Mouse (Mus musculus) forebrain, embryonic 12.5 days (tissue): Measurements from ENCODE around the gene Fa2h. TPM values are rescaled to one million over a fixed set of nuclear protein-coding genes. Genes with fewer than 3 reads are reported as not detected.
"Not testable (repeated sequence)": the region's sequence is repeated elsewhere in the genome, so short reads cannot be mapped to it uniquely, and the experiment has no call there.

Source experiments
- ATAC-seq: fragments of 200-750 bp; cut with Nextera tagmentation; 2 replicates; pipeline ENCODE4 v1.8.0; 2017; ENCODE audit warnings: moderate TSS enrichment; ENCODE audit not compliant: low FRiP score
- H3K27ac ChIP-seq: fragments of 300-500 bp; sonication (generic); 2 replicates; pipeline ENCODE4 v1.5.1; 2016; ENCODE audit warnings: mild to moderate bottlenecking
- H3K27me3 ChIP-seq: fragments of 300-500 bp; sonication (generic); 2 replicates; pipeline ENCODE4 v1.6.1; 2016; ENCODE audit warnings: mild to moderate bottlenecking
- H3K36me3 ChIP-seq: fragments of 300-500 bp; sonication (generic); replicated peaks from 2 replicates; pipeline ENCODE4 v1.6.1; 2016; ENCODE audit warnings: mild to moderate bottlenecking
- H3K4me1 ChIP-seq: fragments of 300-500 bp; sonication (generic); 2 replicates; pipeline ENCODE4 v1.6.1; 2016
- H3K4me2 ChIP-seq: fragments of 300-500 bp; sonication (generic); 2 replicates; pipeline ENCODE4 v1.6.1; 2016; ENCODE audit warnings: mild to moderate bottlenecking, moderate library complexity
- H3K4me3 ChIP-seq: fragments of 300-500 bp; sonication (generic); replicated peaks from 2 replicates; pipeline ENCODE4 v1.5.1; 2016; ENCODE audit warnings: mild to moderate bottlenecking
- H3K9ac ChIP-seq: fragments of 300-500 bp; sonication (generic); 2 replicates; pipeline ENCODE4 v1.6.1; 2016; ENCODE audit warnings: mild to moderate bottlenecking
- H3K9me3 ChIP-seq: fragments of 300-500 bp; sonication (generic); 2 replicates; pipeline ENCODE4 v1.6.1; 2016
- WGBS: fragments of 180-500 bp; shearing (Covaris S2); methylation state at CpG from one replicate; pipeline ENCODE4 v1.1.7; 2016; 5-methylcytosine and 5-hydroxymethylcytosine counted together
- polyA plus RNA-seq: library from polyadenylated mRNA; unstranded; fragments of >200 nt; fragmentation: Nextera tagmentation; extraction: Ambion mirVana; gene quantifications from 2 replicates; pipeline ENCODE4 v1.2.1, GENCODE M21; 2016

Gene Fa2h
- polyA plus RNA-seq, 1 experiment from 2014 or later, result not detected

DNA sequence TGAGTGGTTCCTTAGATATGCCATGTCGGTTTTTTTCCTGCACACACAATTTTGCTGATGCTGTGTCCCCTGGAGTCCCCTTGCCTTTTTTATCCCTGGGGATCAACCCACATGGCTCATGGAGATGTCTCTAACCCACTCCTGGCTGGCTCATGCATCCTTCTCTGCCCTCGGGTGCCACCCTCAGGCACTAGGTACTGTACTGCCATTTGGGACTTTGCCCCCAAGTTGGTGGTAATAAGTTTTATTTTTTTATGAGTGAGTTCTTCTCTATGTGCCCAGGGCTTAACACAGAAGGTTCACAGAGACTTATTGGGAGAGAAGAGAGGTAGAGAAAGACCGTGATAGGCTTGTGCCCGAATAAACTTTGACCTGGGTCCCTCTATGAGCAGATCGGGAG is 41.3 kb downstream of the Fa2h start:
- no peaks in the 10 kb centered on the region for H3K9me3 ChIP-seq
- H3K4me1 ChIP-seq, result no peaks in the 10 kb centered on the region
- H3K27ac ChIP-seq, result no peak overlapping the region
- H3K4me3 ChIP-seq, result no peak overlapping the region
- WGBS, result 89% methylated on average over 5 of the region's 5 CpGs
- H3K27me3 ChIP-seq, result no peaks in the 10 kb centered on the region
- no peak for ATAC-seq
- no peak overlapping the region for H3K9ac ChIP-seq
- no peak overlapping the region for H3K4me2 ChIP-seq
- H3K36me3 ChIP-seq, result no peaks in the 10 kb centered on the region

DNA sequence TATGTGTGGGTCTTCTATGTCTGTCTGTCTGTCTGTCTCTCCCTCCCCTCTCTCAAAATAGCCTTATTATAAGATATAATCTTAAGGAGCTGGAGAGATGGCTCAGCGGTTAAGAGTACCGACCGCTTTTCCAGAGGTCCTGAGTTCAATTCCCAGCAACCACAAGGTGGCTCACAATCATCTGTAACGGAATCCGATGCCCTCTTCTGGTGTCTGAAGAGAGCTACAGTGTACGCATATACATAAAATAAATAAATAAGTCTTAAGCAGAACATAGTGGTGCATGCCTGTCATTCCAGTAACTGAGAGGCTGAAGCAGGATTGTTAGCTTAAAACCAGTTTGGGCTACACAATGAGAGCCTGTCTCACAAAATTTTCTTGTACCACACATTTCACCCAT is 43.0 kb downstream of the Fa2h start:
- no peak for ATAC-seq
- WGBS, result 88% methylated on average over 6 of the region's 6 CpGs
- no peak overlapping the region for H3K4me3 ChIP-seq
- peaks cover 4% of the 10 kb centered on the region; the same call in 1 of the 2 replicates for H3K27me3 ChIP-seq
- H3K36me3 ChIP-seq, result no peaks in the 10 kb centered on the region
- H3K27ac ChIP-seq, result no peak overlapping the region
- H3K9me3 ChIP-seq, result no peaks in the 10 kb centered on the region
- no peak overlapping the region for H3K4me2 ChIP-seq
- no peaks in the 10 kb centered on the region for H3K4me1 ChIP-seq
- no peak overlapping the region for H3K9ac ChIP-seq

DNA sequence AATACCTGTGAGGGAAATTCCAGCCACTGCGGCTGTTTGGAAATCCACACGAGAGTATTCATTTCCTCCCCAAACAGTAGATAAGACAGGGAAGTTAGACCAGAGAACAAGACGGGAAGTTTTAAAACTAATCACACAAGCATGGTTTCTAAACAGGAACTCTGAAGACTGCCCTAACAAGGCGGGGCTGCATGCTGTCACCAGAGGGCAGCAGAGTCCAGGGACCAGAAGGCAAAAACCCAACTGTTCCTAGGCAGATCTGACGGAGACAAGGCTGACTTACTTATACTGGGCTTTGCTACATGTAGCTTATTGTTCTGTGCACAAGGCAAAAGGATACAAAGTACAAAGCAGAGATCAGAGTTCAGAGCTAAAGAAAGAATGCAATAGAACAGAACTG is 50.4 kb downstream of the Fa2h start:
- Histone ChIP-seq H3K4me1 (no peaks in the 10 kb centered on the region), H3K9me3 (no peaks in the 10 kb centered on the region), H3K4me3 (no peak overlapping the region), H3K27ac (no peak overlapping the region), H3K9ac (no peak overlapping the region), H3K36me3 (no peaks in the 10 kb centered on the region), H3K4me2 (no peak overlapping the region), H3K27me3 (peaks cover 38% of the 10 kb centered on the region)
- 24% methylated on average over 5 of the region's 5 CpGs for WGBS
- ATAC-seq, result no peak

DNA sequence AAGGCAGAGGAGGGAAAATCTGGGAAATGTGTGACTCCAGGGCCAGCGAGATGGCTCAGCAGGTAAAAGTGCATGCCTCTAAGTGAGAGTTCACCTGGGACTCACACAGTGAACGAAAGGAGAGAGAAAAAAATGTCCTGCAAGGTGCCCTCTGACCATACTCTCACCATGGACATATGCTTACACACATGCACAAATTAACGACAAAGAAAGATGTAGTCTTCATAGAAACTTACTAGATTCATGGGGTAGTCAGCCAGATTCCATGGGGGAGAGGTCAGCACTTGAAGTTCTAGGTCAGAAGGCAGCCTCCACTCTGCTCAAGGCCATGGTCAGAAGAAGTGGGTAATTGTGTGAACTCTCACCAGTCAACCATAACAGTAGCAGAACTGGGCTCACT is 53.4 kb downstream of the Fa2h start:
- no peak overlapping the region for H3K4me2 ChIP-seq
- WGBS, result 78% methylated on average over 3 of the region's 3 CpGs
- no peak for ATAC-seq
- H3K36me3 ChIP-seq, result no peaks in the 10 kb centered on the region
- H3K4me1 ChIP-seq, result peaks cover 5% of the 10 kb centered on the region; the same call in 1 of the 2 replicates
- H3K27ac ChIP-seq, result no peak overlapping the region
- H3K4me3 ChIP-seq, result no peak overlapping the region
- H3K27me3 ChIP-seq, result peaks cover 54% of the 10 kb centered on the region
- no peak overlapping the region for H3K9ac ChIP-seq
- H3K9me3 ChIP-seq, result no peaks in the 10 kb centered on the region

DNA sequence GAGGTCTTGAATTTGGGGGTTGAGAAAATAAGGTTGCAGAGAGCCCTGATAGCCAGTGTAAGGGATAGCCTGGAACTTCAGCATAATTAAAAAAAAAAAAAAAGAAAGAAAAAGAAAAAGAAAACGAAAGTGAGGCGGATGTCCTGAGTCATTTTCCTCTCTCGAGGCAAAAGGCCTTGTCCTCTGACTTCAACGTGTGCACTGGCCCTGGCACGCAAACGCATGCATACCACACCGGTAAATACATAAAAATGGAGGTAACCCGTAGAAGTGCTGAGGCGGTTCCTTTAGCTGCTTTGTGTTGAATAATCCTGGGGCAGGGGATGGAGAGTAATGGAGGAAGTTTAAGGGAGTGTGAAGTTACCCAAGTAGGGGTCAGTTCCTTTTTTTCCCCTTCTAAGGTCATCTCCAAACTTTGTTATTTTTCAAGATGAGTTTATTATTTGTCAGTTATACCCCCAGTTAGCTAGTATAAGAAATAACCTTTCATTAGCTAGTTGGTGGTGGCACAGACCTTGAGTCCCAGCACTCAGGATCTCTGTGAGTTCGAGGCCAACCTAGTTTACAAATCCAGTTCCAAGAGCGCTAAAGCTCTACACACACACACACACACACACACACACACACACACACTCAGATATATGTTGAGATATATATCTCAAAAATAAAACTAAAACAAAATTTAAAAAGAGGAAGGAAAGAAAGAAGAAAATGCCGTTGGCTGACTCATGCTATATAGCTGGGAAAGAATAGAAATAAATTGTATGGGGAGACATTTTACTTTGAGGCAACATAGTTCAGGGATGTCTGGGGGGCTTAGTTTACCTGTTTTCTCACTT is 55.0 kb downstream of the Fa2h start:
- Histone ChIP-seq H3K4me2 (peak overlapping the region; percentile 76), H3K36me3 (no peaks in the 10 kb centered on the region), H3K9ac (no peak overlapping the region), H3K27me3 (peaks cover 55% of the 10 kb centered on the region), H3K27ac (no peak overlapping the region), H3K4me1 (peaks cover 5% of the 10 kb centered on the region; the same call in 1 of the 2 replicates), H3K4me3 (peak overlapping the region; percentile 42), H3K9me3 (no peaks in the 10 kb centered on the region)
- no peak for ATAC-seq
- 49% methylated on average over 12 of the region's 12 CpGs for WGBS

DNA sequence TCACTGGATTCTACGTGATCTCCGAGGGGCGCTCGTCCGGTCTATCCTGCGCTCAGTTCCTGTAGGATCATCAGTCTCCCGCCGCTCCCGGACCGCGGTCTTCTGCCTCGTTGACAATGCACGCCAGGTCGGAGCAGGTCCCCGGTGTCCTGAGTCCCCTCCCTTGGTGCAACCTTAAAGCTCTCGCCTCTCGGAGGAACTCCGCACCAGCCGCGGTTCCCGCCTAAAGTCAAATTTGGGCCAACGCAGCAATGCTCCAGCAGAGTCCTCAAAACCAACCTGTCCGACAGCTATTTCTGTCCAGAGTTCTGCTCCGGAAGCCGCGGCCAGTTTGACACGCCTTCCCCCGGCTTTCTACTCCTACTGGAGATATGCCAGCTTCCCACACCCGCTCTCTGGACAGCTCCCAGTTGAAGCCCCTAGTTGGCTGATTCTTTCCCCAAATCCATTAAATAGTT is 55.7 kb downstream of the Fa2h start, which contains the start of gene Mlkl:
Mlkl (minus strand) TSS at position 288 of the 458 bp plus-strand sequence.
- no peak within 1 kb of the TSS for H3K27ac ChIP-seq
- peaks cover 5% of the 10 kb centered on the region; the same call in 1 of the 2 replicates for H3K4me1 ChIP-seq
- peak within 1 kb of the TSS; percentile 42 for H3K4me3 ChIP-seq
- H3K9me3 ChIP-seq, result no peaks in the 10 kb centered on the region
- H3K36me3 ChIP-seq, result no peaks in the 10 kb centered on the region
- peak within 1 kb of the TSS; percentile 76 for H3K4me2 ChIP-seq
- no peak for ATAC-seq
- 0 out of 2 replicates have a peak within 1 kb of the TSS, but pooled peaks have one; percentile 31 for H3K9ac ChIP-seq
- peaks cover 55% of the 10 kb centered on the region for H3K27me3 ChIP-seq
- WGBS, result 1% methylated on average over 29 of the region's 29 CpGs

DNA sequence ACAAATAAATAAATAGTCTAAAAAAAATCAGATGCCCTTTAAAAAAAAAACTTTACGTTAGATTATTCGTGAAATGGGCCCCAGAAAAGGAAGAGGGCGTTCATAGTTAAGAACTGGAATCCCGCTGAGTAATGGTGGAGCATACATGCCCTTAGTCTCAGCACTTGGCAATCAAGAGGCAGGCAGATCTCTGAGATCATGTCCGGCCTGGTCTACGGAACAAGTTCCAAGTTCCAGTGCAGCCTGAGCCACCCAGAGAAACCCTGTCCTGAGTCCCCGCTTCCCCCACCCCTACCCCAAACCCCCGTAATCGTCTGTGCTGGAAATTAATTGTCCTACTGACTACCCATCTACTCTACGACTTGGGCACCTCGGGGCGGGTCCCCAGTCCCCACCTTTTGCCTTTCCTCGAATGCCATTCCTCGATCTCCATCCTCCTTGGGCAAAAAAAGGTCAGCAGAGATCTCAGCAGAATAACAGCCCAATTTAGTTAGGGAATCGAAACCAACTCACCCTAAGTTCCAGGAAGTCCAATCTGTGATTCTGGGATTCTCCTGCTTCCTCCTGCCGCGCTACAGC is 56.2 kb downstream of the Fa2h start:
- no peak for ATAC-seq
- Histone ChIP-seq H3K4me3 (peak overlapping the region; percentile 42), H3K27me3 (peaks cover 55% of the 10 kb centered on the region), H3K36me3 (no peaks in the 10 kb centered on the region), H3K4me2 (peak overlapping the region; percentile 76), H3K9ac (no peak overlapping the region), H3K4me1 (peaks cover 5% of the 10 kb centered on the region; the same call in 1 of the 2 replicates), H3K27ac (no peak overlapping the region), H3K9me3 (no peaks in the 10 kb centered on the region)
- WGBS, result 30% methylated on average over 17 of the region's 17 CpGs

DNA sequence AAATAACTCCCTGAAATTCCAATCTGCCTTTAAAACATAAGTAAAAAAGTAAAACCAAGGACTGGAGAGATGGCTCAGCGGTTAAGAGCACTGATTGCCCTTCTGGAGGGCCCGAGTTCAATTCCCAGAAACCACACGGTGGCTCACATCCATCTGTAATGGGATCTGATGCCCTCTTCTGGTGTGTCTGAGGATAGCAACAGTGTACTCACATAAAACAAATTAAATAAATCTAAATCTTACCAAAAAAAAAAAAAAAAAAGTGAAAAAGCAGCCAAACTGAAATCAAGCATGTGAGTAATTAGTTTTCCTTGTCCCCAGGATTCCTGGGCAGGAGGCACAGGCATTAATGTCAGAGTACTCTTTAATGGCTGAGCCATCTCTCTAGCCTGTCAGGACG is 56.9 kb downstream of the Fa2h start:
- 81% methylated on average over 4 of the region's 4 CpGs for WGBS
- Histone ChIP-seq H3K4me3 (no peak overlapping the region), H3K4me2 (no peak overlapping the region)

DNA sequence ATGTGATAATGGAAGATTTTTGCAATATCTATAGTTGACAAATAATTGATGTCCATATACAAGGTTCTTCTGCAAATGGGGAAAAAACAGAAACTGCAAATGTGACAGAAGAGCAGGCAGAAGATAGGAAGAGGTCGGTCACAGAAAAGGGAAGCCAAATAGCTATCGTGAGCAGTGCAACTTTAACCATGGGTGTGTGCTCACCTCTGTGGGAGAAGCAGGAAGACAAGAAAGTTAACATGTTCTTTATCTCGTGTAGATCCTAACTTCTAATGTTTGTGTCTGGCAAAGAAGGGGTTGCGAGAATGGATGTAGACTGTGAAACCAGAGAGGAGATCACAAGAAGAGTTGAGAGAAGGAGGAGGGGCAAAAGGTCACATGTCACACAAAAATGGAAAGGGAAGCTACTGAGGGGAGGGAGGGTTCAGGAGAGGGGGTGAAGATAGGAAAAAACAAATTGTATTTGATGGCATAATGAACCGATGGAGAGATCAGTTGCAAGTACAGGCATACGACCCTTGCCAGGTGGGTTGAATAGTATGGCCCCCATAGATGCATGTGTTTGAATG is 68.3 kb downstream of the Fa2h start:
- Histone ChIP-seq H3K9ac (no peak overlapping the region), H3K27ac (no peak overlapping the region), H3K27me3 (no peaks in the 10 kb centered on the region), H3K4me2 (no peak overlapping the region), H3K9me3 (no peaks in the 10 kb centered on the region), H3K36me3 (no peaks in the 10 kb centered on the region), H3K4me1 (no peaks in the 10 kb centered on the region), H3K4me3 (no peak overlapping the region)
- 84% methylated on average over 6 of the region's 6 CpGs for WGBS
- no peak for ATAC-seq

More for the DNA sequence above, 56.9 kb downstream of the Fa2h start:
- Histone ChIP-seq H3K9me3 (no peaks in the 10 kb centered on the region), H3K4me1 (peaks cover 5% of the 10 kb centered on the region; the same call in 1 of the 2 replicates), H3K27ac (no peak overlapping the region), H3K27me3 (peaks cover 50% of the 10 kb centered on the region), H3K36me3 (no peaks in the 10 kb centered on the region), H3K9ac (no peak overlapping the region)
- ATAC-seq, result no peak

DNA sequence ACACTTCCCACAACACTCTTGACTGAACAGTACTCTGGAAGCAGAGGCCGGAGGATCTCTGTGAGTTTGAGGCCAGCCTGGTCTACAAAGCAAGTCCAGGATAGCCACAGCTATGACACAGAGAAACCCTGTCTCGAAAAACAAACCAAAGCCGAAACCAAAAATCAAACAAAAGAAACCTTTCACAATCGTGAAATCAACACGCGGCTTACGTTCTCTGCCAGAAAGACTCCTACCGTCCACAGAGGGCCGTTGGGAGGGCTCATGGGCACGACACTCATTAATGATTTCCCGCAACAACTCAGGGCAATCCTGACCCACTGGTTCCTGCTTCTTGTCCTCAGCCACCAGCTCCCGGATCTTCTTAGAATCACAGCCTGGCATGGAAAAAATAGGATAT is 78.9 kb downstream of the Fa2h start:
- no peaks in the 10 kb centered on the region for H3K27me3 ChIP-seq
- H3K4me3 ChIP-seq, result no peak overlapping the region
- H3K4me1 ChIP-seq, result no peaks in the 10 kb centered on the region
- H3K4me2 ChIP-seq, result no peak overlapping the region
- no peak overlapping the region for H3K27ac ChIP-seq
- no peak for ATAC-seq
- no peaks in the 10 kb centered on the region for H3K36me3 ChIP-seq
- no peak overlapping the region for H3K9ac ChIP-seq
- WGBS, result 89% methylated on average over 12 of the region's 12 CpGs
- H3K9me3 ChIP-seq, result no peaks in the 10 kb centered on the region

DNA sequence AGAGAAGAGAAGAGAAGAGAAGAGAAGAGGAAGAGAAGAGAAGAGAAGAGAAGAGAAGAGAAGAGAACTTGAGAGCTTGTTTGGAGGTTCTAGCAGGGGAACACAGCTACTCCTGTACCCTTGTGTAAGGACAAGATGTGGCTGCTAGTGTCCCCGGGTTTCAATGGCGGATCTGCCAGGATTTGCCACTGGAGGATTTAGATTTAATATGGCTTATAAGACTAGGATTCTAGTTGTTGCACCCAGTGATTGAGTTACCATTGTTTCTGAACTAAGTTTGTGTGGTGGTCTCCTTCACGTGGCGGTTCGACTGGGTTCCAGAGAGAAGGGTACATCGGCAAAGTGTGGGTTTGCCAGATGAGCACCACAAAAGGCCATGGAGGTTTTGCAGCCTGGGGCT is 79.7 kb downstream of the Fa2h start:
- not testable (repeated sequence) for H3K9me3 ChIP-seq, H3K36me3 ChIP-seq, ATAC-seq, H3K4me1 ChIP-seq, H3K4me3 ChIP-seq, H3K27me3 ChIP-seq, H3K9ac ChIP-seq, H3K27ac ChIP-seq, H3K4me2 ChIP-seq
- 94% methylated on average over 6 of the region's 6 CpGs for WGBS

DNA sequence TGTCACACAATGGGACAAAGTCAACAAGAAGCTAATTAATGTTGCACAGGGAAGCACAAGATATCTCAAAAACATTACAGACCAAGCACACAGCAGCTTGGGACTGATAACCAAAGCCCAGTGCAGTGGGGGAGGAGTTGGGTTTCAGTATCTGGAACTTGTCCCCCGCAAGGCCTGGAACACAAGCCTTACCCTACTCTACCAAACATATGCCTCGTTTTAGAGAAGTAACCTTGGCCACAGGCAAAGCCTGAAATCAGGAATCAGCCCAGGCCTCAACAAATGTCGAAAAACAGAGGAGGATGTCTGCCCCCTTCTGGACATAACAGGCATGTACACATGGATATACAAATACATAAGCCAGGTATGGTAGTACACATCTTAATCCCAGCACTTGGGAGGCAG is 80.9 kb downstream of the Fa2h start:
- no peak overlapping the region for H3K4me3 ChIP-seq
- ATAC-seq, result no peak
- WGBS, result 78% methylated on average over 3 of the region's 3 CpGs
- no peaks in the 10 kb centered on the region for H3K36me3 ChIP-seq
- H3K4me1 ChIP-seq, result no peaks in the 10 kb centered on the region
- no peaks in the 10 kb centered on the region for H3K9me3 ChIP-seq
- no peak overlapping the region for H3K27ac ChIP-seq
- no peak overlapping the region for H3K9ac ChIP-seq
- H3K27me3 ChIP-seq, result no peaks in the 10 kb centered on the region
- no peak overlapping the region for H3K4me2 ChIP-seq
